Mouse (Mus musculus): Measurements from ENCODE around the gene 2700097O09Rik.

DNA sequence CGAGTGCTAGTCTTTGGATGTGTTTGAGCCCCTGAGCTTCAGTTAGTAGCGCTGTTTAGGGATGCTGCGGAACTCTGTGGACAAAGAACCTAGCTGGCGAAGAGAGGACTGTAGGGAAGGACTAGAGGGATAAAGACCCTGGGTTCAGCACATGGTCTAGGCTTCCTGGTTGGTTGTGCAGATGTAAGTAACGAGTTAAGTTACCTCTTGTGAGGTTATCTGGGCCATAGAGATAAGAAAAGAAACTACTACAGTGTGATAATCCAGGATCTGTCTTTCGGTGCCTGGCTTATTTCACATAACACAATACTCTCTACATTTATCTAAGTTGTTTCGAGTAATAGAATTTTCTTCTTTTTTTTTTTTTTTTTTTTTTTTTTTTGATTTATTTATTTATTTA lies 6.2 kb downstream of the 2700097O09Rik start:
- TF ChIP-seq CTCF (IDR thresholded peaks at IDR 0.05; ENCODE audit: extremely low read depth, insufficient read depth, low read length), result no peak
- no peak for TF ChIP-seq POLR2A (IDR thresholded peaks at IDR 0.05; ENCODE audit: extremely low read depth, insufficient read depth, low read length)

Measured in cortical plate, adult 2 months (tissue).